Mouse (Mus musculus) right cerebral cortex, postnatal 14 days (tissue): ENCODE results near the gene March6.

ENCODE experiments used
- DNase-seq: peaks from one replicate; pipeline ENCODE4 v3.0.0; 2022

March6 gene

GRCm38 (mm10) chr15:31453098-31453916 is 77.5 kb downstream of the March6 start, which contains the start of gene Ropn1l:
Gene Ropn1l, minus strand, starts transcription at chr15:31453737.
- peak; percentile 88 for DNase-seq

DNA sequence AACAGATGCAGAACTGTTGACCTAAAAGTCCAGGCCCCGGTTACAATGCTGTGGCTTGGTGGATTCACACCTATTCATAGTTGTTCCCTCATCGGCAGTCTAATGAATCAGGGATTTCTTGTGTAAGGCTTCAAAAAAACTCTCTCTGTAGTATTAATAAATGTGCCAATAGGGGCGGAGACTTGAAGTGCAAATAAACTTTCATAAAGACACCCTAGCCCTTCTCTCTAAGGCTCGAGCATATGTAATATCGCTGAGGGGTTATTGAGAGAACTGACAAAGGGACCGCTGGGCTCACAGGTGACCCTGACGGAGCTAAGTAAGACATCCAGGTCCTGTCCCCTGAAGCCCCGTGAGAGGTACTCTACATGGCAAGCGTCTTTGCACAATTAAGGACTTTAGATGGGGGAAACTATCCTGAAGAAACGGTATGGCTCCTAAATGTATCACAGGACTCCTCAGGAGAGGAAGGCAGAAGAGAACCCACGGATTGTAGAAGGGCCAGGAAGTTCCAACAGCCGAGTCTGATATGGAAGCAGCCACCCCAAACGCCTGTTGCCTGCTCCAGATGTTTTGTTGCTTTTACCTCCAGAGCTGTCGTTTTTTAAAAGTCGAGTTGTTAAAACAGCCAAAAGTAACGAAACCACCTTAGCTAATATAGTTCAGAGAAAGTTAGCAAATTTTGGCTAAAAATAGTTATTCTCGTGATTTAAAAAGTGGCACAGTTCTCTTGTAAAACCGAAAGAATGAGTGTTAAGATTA is 78.3 kb downstream of the March6 start:
- no peak for DNase-seq

- DNase-seq, result peak; percentile 3
These were observed 81.1 kb downstream of the March6 start for GRCm38 (mm10) chr15:31449772-31450171.

DNA sequence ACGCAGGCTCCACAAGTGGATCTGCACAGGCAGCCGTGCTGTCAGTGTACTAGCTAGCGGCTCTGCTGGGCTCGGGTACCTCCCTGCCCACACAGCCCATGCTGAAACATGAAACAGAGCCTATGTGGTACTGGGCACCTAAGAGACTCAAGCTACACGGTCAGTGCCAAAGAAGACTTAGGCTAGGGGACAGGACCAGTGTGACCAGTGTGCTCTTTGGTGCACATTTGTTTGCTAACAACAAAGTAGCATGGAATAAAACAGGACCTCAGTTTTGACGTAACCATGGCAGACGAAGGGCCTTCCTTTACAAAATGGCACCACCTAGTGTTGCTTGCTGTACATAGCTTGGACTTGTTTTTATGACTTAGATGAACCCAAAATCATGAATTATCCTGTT is 83.7 kb downstream of the March6 start:
- DNase-seq, result peak; percentile 30

- DNase-seq, result no peak
These were observed 88.2 kb downstream of the March6 start for GRCm38 (mm10) chr15:31442698-31443097.

DNA sequence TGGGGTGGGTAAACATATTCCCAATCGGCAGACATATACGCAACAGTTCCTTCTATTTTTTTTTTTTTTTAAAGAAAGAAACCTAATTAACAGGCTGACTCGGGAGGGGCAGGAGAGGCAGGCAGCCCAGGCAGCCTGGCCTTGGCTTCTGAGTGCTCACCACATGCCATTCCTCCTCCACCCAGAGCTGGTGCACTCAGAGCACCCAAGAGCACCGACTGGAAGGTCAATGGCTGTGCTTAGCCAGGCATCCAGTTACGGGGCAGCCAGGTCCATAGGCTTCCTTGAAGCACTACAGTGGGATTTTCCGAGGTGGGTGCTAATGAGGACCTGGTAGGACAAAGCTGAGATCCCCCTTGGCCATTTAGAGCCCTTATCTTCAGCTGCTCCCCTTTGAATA is 88.9 kb downstream of the March6 start:
- DNase-seq, result no peak

DNA sequence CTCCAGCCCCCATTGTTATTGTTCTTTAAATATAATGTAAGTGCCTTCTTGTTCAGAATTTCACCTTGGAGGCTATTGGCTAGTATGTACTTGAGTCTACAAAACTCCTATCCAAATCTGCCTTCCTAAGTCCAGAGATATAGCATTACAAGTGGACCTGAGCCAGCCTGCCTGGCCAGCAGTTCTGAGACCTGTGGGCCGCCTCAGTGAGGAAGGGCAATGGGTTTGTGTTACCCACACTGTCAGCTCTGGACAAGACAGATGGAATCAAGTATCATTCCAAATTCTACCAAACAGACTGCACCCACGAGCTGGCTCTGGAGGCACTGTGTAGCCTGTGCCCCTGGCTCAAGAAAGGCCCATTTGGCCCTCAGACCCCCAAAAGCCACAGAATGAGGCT is 94.0 kb downstream of the March6 start:
- DNase-seq, result no peak

DNA sequence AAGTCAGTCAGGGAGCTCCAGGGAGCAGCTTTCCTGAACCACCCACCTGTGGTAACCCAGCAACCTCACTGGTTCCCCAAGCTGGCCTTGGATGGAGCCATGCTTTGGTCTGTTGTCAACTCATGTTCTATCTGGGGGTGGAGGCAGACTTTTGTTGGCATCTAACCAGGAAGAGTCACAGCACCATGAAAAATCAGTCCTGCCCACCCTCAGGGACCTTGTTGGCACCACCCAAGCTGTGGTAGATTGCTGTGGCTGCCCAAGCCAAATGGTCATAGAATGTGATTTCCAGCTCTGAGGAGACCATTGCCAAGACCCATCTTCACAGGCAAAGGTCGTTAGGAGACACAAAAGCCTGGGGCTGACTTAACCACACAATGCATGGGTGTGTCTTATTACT is 94.8 kb downstream of the March6 start:
- no peak for DNase-seq

- no peak for DNase-seq
These were observed 97.1 kb downstream of the March6 start for GRCm38 (mm10) chr15:31433768-31434167.

DNA sequence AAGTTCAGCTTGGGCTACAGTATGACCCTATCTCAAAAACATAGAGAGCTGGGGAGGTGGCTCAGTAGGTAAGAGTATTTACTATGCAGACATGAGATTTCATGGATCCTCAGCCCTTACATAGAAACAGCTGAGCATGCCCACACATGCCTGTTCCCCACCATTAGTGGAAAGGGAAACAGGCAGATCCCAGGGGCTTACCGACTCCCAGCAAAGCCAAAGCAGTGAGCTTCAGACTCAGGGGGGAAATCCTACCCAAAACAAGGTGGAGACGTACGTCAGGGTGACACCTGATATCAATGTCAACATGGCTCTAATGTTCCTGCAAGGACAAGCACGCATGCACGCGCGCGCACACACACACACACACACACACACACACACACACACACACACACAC is 99.0 kb downstream of the March6 start:
- DNase-seq, result no peak

DNA sequence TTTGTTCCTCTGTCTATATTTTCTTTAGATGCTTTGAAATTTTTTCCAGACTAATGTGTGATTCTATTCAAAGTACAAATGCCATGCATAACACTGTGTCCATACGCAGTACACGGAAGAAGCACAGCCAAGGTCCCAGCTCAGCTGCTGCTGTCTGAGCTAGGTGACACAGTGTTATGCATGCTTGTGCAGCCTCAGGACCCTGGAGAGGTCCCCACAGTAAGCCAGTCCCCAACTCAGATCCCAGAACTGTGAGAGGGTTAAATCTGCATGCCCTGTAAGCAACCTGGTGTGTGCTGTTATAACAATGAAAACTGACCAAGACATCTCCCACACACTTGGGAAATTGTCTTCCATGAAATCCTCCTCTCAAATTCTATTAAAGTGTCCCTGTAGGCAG is 100.8 kb downstream of the March6 start:
- no peak for DNase-seq

DNA sequence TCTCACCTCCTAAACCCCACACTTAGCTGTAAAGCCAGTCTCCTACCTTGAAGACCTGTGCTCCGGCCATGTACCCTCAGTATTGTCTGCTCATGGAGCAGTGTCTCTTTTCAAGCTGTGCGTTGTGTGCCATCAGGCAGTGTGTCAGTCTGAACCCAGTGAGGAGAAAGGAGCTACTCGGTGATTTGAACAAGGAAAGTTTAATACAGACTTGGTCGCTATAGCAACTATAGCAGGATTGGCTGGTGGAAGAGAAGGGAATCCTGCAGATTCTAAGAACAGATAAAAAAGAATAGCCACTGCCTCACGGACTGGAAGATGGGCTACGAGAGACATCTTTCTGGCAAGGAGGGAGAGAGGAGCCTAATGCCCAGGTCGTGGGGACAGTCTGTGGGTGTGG is 101.4 kb downstream of the March6 start:
- no peak for DNase-seq

GRCm38 (mm10) chr15:31428571-31428970 is 102.3 kb downstream of the March6 start:
- peak; percentile 47 for DNase-seq

DNA sequence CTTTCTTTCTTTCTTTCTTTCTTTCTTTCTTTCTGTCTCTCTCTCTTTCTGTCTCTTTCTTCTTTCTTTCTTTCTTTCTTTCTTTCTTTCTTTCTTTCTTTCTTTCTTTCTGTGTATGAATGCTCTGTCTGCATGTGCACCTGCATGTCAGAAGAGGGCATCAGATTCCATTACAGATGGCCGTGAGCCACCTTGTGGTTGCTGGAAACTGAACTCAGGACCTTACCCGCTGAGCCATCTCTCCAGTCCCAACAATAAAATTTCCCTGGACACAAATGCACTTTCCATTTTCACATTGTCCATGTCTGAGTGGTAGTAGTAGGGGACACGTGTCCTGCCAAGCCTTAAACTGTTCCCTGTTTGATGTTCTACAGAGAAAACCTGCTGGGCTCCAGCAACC is 103.5 kb downstream of the March6 start:
- no peak for DNase-seq

- no peak for DNase-seq
These were observed 104.7 kb downstream of the March6 start for GRCm38 (mm10) chr15:31426066-31426706.

DNA sequence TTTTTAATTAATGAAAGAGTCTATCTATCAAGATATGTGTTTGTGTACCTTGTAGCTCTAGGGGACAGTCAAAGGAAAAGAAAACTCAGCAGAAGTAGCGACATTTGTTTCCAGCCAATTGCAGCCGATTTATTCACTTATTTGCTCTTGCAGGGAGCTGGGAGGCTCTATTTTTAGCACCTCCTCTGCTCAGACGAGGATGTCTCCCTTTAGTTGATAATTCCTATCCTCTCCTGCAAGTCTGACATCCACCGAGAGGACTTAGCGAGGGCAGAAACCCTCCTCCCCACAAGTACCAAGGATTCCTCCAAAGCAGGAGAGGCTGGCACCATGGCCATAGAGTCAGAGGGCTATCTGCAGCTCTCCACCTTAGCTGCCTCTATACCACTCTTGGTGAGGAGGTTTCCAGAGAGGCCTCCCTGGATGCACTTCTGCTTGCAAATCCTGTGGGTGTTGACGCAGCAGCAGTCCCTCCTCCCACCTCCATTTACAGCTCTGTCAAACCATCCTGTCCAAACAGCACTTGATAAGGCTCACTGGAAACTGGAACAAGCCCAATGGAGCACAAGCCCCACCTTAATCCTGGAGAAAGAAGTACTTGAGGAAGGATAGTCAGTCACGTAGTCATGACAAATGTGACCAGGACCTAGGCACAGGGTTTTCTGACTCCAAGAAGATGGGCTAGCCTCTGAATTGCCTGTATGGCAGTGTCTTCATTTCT is 108.0 kb downstream of the March6 start:
- DNase-seq, result no peak

- no peak for DNase-seq
These were observed 111.8 kb downstream of the March6 start for GRCm38 (mm10) chr15:31419037-31419436.

DNA sequence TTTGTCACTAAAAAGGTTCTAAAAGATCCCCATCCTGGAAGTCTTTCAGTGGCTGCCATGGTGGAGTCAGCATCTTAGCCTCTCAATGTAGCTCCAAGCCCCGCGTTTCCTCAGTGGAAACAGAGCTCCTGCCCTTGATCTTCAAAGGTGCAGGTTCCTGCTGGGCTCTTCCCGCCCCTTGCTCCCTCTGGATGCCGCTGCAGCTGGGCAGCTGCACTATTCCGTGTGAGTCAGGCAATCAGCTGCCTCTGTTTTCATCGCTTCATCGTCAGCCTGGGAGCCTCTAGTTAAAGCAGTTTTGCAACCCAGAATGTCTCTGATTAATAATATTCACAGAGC is 112.2 kb downstream of the March6 start:
- no peak for DNase-seq

DNA sequence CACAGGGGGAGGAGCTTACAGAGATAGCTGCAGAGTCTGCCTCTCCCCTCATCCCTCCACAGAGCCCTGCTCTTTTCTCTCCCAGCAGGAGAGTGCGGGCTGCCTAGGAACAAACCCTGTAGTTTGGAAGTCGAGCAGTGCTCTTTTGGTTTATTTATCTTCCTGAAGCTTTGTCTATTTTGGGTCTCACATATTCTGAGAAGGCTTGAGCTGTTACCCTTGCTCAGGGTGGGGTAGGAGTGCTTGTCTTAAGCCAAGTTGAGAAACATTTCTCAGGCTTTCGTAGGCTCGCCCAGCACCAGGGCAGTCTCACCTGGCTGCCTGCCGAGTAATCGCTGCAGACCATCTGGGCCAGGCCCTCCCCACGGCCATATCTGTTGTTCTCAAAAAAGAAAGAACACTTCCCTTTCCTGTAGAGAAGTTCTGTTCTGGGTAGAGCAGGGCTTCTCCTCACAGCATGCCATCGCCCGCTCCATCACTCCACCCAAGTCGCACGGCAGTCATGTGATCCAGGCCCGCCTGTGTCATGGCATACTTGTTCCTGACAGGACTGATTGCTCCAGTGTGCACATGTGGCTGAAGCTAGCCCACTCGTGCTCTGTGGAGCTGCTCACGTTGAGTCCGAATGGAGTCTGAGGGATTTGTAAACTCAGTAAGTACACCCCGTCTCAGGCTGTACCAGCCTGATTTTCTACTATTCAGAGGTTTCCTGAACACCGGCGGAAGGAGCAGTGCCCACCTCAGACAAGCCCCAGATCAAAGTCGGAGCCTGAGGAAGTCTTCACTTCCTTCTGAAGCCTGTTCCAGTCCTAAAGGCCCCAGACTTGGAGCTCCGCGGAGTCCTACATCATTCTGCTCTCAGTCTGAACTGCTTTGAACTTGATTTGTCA is 112.8 kb downstream of the March6 start:
- peak; percentile 67 for DNase-seq

- no peak for DNase-seq
These were observed 113.5 kb downstream of the March6 start for GRCm38 (mm10) chr15:31417409-31417795.

DNA sequence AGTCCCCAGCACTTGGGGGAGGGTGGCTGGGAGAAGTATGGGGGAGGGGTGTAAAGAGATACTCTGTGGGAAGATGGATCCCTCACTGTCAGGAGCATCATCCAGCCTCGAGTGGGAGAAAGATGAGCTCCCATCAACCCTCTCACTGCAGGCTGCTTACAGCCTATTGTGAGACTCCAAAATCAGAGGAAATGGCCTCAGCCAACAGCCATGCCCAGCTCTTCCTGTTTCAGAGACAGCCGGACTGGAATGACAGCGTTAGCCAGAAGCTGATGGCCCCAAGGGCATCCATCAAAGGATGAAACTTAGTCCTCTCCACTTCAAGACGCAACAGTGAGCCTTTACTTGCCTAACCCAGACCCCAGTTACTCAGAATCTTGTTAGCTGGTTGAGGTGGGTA is 115.7 kb downstream of the March6 start:
- DNase-seq, result no peak
